Mouse (Mus musculus) heart, embryonic 14.5 days (tissue): ENCODE data around the gene Tmprss6. TPM values are rescaled to one million over a fixed set of nuclear protein-coding genes. Genes with fewer than 3 reads are reported as not detected.
A peak's percentile ranks its signal among the peaks of the same experiment; 100 is the strongest.

Experiments used
- ATAC-seq: fragments of 200-750 bp; cut with Nextera tagmentation; 2 replicates; pipeline ENCODE4 v1.8.0; 2017; ENCODE audit warnings: low read depth, moderate TSS enrichment; ENCODE audit not compliant: insufficient number of reproducible peaks, insufficient read depth, low FRiP score
- H3K27ac ChIP-seq, 2 experiments: fragments of 200-500 bp in 1 of 2; fragments of 300-500 bp in 1 of 2; sonication (generic) in 1 of 2; replicated peaks in 1 of 2; 2 replicates each; pipeline ENCODE4 v1.5.1; 2012 to 2014; ENCODE audit warnings: low read depth in 2 of 2, low read length in 2 of 2, control low read depth in 1 of 2, mild to moderate bottlenecking in 1 of 2, mixed read lengths in 1 of 2; ENCODE audit not compliant: control insufficient read depth in 1 of 2, insufficient read depth in 1 of 2
- H3K27me3 ChIP-seq: fragments of 300-500 bp; sonication (generic); 2 replicates; pipeline ENCODE4 v1.6.1; 2014; ENCODE audit warnings: mild to moderate bottlenecking, low read length, control low read depth; ENCODE audit not compliant: control insufficient read depth, insufficient read depth
- H3K36me3 ChIP-seq: fragments of 300-500 bp; sonication (generic); 2 replicates; pipeline ENCODE4 v1.6.1; 2014; ENCODE audit warnings: mild to moderate bottlenecking, control low read depth, low read length, mixed read lengths; ENCODE audit not compliant: control insufficient read depth, insufficient read depth
- H3K4me1 ChIP-seq, 2 experiments: fragments of 200-500 bp in 1 of 2; fragments of 300-500 bp in 1 of 2; sonication (generic) in 1 of 2; 2 replicates each; pipeline ENCODE4 v1.6.1; 2012 to 2014; ENCODE audit warnings: low read length in 2 of 2, control low read depth in 1 of 2, mixed read lengths in 1 of 2; ENCODE audit not compliant: control insufficient read depth in 2 of 2, insufficient read depth in 2 of 2
- H3K4me2 ChIP-seq: fragments of 300-500 bp; sonication (generic); 2 replicates; pipeline ENCODE4 v1.6.1; 2014; ENCODE audit warnings: mild to moderate bottlenecking, low read length
- H3K4me3 ChIP-seq, 2 experiments: fragments of 200-500 bp in 1 of 2; fragments of 300-500 bp in 1 of 2; sonication (generic) in 1 of 2; 2 replicates each; pipeline ENCODE4 v1.5.1; 2012 to 2014; ENCODE audit warnings: low read length in 2 of 2, mild to moderate bottlenecking in 2 of 2, control low read depth in 1 of 2, low read depth in 1 of 2, moderate library complexity in 1 of 2; ENCODE audit not compliant: control insufficient read depth in 1 of 2, insufficient read depth in 1 of 2
- H3K9ac ChIP-seq: fragments of 300-500 bp; sonication (generic); 2 replicates; pipeline ENCODE4 v1.6.1; 2014; ENCODE audit warnings: mild to moderate bottlenecking, low read length
- H3K9me3 ChIP-seq: fragments of 300-500 bp; sonication (generic); 2 replicates; pipeline ENCODE4 v1.6.1; 2016; ENCODE audit warnings: low read length, control low read depth; ENCODE audit not compliant: control insufficient read depth
- WGBS: fragments of 180-500 bp; shearing (Covaris S2); extraction: QIAGEN DNeasy Blood & Tissue Kit; methylation state at CpG from one replicate; pipeline ENCODE4 v1.1.7; 2014; 5-methylcytosine and 5-hydroxymethylcytosine counted together
- polyA plus RNA-seq: library from polyadenylated mRNA; unstranded; fragments of >200 nt; fragmentation: Nextera tagmentation; extraction: Ambion mirVana; gene quantifications from 2 replicates; pipeline ENCODE4 v1.2.1, GENCODE M21; 2014

Gene Tmprss6
- polyA plus RNA-seq, 1 experiment from 2014 or later: not detected

DNA sequence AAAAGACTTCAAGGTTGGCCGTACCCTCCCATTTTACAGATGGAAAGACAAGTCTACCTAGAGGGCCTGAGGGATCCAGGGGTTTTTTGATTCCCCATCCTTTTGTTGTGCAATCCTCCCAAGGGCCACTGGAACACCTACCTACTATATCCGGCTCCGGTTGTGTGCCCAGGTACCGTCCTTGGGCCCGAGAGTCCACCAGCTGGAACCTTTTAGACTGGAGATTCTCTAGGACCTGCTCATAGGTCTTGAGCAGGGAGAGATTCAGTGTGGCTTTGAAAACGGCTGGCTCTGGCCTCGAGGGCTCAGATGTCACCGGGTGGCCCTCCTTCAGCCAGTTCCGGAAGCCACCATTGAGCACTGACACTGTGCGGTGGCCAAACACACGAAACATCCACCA, 63.3 kb downstream of the Tmprss6 start:
- peak overlapping the region; percentile 77 to 90 for H3K4me3 ChIP-seq
- 58% methylated on average over 11 of the region's 11 CpGs for WGBS
- H3K9me3 ChIP-seq: no peaks in the 10 kb centered on the region
- no peak for ATAC-seq
- no peak overlapping the region for H3K27ac ChIP-seq
- H3K9ac ChIP-seq: peak overlapping the region; percentile 85
- peaks cover 36 to 55% of the 10 kb centered on the region in 2 experiments for H3K4me1 ChIP-seq
- no peaks in the 10 kb centered on the region for H3K36me3 ChIP-seq
- peaks cover 27% of the 10 kb centered on the region for H3K27me3 ChIP-seq
- H3K4me2 ChIP-seq: peak overlapping the region; percentile 96

DNA sequence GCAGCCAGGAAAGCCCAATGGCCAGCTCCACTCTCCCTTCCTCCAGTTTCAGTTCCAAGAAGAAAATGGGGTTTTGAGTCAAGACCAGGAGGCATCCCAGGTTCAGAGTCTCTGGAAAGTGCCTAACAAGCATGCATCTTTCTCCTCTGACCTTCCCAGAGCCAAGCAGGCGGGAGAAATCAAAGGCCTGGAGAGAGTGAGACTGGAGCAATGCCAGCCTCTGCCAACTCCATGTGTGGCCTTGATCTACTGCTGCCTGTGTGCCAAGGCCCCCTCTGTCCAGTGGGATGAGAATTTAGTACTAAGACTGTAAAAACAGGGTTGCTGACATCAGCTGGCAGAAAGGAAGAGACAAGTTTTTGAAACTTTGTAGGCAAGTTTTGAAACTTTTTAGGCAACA, 64.5 kb downstream of the Tmprss6 start:
- Histone ChIP-seq H3K27me3 (peaks cover 15% of the 10 kb centered on the region), H3K9me3 (no peaks in the 10 kb centered on the region), H3K27ac (peak overlapping the region; percentile 30 to 66; a peak in 3 of 4 replicates), H3K4me1 (peaks cover 34 to 50% of the 10 kb centered on the region in 2 experiments), H3K4me2 (peak overlapping the region; percentile 19; the same call in 1 of the 2 replicates), H3K4me3 (no peak overlapping the region), H3K36me3 (no peaks in the 10 kb centered on the region), H3K9ac (no peak overlapping the region)
- no peak for ATAC-seq
- 21% methylated on average over 1 of the region's 1 CpGs for WGBS

DNA sequence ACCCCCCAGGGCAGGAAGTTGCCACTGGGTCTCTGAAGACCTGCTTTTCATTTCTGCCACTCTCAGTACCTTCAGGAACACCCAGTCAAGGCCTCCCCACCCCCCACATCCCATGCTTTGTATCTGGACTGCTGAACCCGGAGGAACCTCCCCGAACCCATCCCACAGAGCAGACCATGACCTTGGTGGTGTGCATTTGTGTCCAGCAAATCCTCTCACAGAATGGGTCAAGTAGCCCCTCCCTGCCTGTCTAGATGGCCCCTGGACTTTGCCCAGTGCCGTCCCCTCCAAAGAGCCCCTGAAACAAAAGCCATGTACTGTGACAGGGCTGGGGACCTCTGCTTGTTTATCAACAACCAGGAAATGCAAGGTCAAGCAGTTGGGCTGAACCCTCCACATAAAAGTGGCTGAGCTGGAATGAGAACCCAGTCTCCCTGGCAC, 65.1 kb downstream of the Tmprss6 start:
- peak overlapping the region; percentile 25; the same call in 1 of the 2 replicates for H3K9ac ChIP-seq
- ATAC-seq: no peak
- no peak overlapping the region for H3K4me3 ChIP-seq
- H3K4me2 ChIP-seq: peak overlapping the region; percentile 19; the same call in 1 of the 2 replicates
- H3K27me3 ChIP-seq: peaks cover 9% of the 10 kb centered on the region; the same call in 1 of the 2 replicates
- peak overlapping the region; percentile 30 to 66; a peak in 3 of 4 replicates for H3K27ac ChIP-seq
- H3K4me1 ChIP-seq: peaks cover 34 to 50% of the 10 kb centered on the region in 2 experiments
- H3K36me3 ChIP-seq: no peaks in the 10 kb centered on the region
- WGBS: 39% methylated on average over 3 of the region's 3 CpGs
- H3K9me3 ChIP-seq: no peaks in the 10 kb centered on the region

DNA sequence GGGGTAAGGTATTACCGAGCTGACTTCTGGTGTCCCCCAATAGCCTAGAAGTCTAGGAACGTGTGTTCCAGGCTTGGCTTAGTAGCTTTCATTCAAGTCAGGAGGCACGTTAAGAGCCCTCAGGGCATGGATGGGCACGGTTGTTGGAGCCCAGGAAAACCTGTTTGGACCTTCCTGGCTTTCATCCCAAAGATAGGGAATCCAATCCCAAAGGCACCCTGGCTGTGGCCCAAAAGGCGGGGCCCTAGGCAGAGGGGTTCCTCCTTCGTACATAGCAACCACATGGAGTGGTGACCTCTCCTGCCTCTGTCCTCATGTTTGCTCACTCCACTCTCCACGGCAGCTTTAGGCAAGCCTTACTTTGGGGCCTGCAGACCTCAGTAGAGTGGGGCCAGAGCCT, 66.0 kb downstream of the Tmprss6 start:
- Histone ChIP-seq H3K4me1 (peaks cover 34 to 47% of the 10 kb centered on the region in 2 experiments), H3K36me3 (no peaks in the 10 kb centered on the region)
- WGBS: 59% methylated on average over 7 of the region's 7 CpGs

DNA sequence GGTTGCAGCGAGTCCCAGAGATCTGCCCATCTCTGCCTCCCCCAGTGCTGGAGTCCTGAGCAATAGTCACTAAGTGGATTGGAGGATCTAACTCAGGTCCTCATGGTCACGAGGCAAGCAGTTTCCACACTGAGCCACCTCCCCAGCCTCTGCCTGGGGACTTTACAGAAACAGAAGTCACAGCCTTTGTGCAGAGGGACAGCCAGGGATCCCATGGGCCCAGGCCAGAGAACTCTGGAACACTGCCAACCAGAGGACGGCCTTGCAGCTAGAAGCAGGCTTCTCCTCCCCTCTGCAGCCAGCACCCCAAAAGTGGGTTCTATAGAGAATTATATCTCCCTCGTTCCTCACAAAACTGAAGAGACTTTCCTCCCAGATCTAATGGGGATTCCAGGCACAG, 66.5 kb downstream of the Tmprss6 start:
- H3K4me2 ChIP-seq: no peak overlapping the region
- H3K9ac ChIP-seq: no peak overlapping the region
- no peak; the same call in 1 of the 2 replicates for ATAC-seq

More for the DNA sequence above, 66.0 kb downstream of the Tmprss6 start:
- H3K4me2 ChIP-seq: no peak overlapping the region
- no peaks in the 10 kb centered on the region for H3K9me3 ChIP-seq
- peak overlapping the region; percentile 39 to 50; a peak in 3 of 4 replicates for H3K27ac ChIP-seq
- no peak overlapping the region for H3K9ac ChIP-seq
- no peaks in the 10 kb centered on the region for H3K27me3 ChIP-seq
- no peak for ATAC-seq
- no peak overlapping the region for H3K4me3 ChIP-seq

DNA sequence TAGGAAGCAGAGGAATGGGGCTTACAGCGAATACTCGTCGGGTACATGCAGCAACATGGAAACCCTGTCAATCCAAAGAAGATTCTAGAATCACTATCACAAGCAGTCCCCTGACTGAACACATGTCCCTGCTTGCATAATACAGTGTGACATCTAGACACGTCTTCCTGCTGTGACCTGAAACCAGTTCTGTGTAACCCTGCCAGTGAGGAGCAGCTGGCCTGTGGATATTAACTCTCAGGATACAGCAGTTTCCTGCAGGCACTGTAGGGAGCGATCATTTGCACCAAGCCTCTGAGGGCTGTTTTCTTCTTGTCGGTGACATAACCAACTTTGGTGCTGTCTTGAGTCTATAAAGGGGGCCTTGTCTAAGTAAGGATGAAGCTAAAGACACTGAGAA, 67.1 kb downstream of the Tmprss6 start:
- Histone ChIP-seq H3K4me2 (no peak overlapping the region), H3K27me3 (no peaks in the 10 kb centered on the region), H3K27ac (peak overlapping the region; percentile 37 to 50; a peak in 1 of 4 replicates), H3K4me3 (no peak overlapping the region), H3K36me3 (no peaks in the 10 kb centered on the region), H3K9me3 (no peaks in the 10 kb centered on the region), H3K9ac (no peak overlapping the region), H3K4me1 (peaks cover 31 to 41% of the 10 kb centered on the region in 2 experiments)
- no peak for ATAC-seq
- 68% methylated on average over 6 of the region's 6 CpGs for WGBS

More for the DNA sequence above, 66.5 kb downstream of the Tmprss6 start:
- Histone ChIP-seq H3K4me1 (peaks cover 31 to 42% of the 10 kb centered on the region in 2 experiments), H3K27ac (peak overlapping the region; percentile 39 to 50), H3K27me3 (no peaks in the 10 kb centered on the region), H3K4me3 (no peak overlapping the region), H3K9me3 (no peaks in the 10 kb centered on the region), H3K36me3 (no peaks in the 10 kb centered on the region)
- 25% methylated on average over 4 of the region's 4 CpGs for WGBS

DNA sequence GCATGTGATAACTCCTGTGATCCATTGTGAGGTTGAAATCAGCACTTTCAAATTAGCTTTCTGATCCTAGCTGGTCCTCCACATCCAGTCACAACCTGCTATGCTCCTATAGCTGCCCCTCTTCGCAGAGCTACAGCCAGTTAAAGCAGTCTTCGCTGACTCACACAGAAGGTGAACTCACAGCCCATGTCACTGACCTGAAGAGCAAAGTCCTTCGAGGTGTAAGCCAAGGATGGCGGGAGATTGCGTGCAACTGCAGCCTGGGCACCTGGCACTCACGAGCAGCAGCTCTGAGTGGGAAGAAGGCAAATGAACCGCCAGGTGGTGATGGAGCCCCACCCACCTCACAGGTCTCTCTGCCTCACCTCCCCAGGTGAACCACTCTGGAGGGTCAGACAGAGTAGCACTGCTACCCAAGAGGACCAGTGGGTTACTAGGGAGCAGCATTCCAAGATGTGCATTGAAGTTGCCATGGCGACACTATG, 72.9 kb downstream of the Tmprss6 start, which contains the start of gene Tex33:
Tex33 (minus strand) TSS at position 435 of the 485 bp plus-strand sequence.
- 82% methylated on average over 8 of the region's 8 CpGs for WGBS
- no peak for ATAC-seq
- no peak within 1 kb of the TSS for H3K4me2 ChIP-seq
- H3K27ac ChIP-seq: no peak within 1 kb of the TSS
- no peaks in the 10 kb centered on the region for H3K4me1 ChIP-seq
- no peaks in the 10 kb centered on the region for H3K27me3 ChIP-seq
- no peaks in the 10 kb centered on the region for H3K36me3 ChIP-seq
- no peaks in the 10 kb centered on the region for H3K9me3 ChIP-seq
- H3K4me3 ChIP-seq: no peak within 1 kb of the TSS
- H3K9ac ChIP-seq: no peak within 1 kb of the TSS

DNA sequence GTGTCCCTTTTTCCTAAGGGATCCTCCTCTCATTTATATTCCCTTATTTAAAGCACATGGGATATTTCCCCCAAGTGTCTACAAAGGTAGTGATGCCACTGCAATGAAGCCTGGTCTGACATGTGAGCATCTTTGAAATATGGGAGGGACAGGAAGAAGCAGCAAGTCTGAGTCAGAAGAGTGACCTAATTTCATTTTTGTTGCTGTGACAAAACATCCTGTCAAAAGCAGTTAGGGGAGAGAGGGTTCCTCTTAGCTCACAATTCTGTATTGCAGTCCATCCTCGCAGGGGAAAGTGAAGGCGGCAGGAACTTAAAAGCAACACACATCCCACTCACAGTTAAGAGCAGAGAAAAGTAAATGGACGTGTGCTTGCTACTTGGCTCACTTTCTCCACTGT, 77.6 kb downstream of the Tmprss6 start:
- no peak overlapping the region for H3K4me2 ChIP-seq
- H3K4me3 ChIP-seq: no peak overlapping the region
- H3K27me3 ChIP-seq: no peaks in the 10 kb centered on the region
- no peaks in the 10 kb centered on the region for H3K9me3 ChIP-seq
- no peaks in the 10 kb centered on the region for H3K4me1 ChIP-seq
- H3K36me3 ChIP-seq: no peaks in the 10 kb centered on the region
- WGBS: 76% methylated on average over 3 of the region's 3 CpGs
- no peak for ATAC-seq
- H3K9ac ChIP-seq: no peak overlapping the region
- no peak overlapping the region for H3K27ac ChIP-seq
